Mouse (Mus musculus): Measurements from ENCODE around the gene Erg.

- no peak for TF ChIP-seq CTCF (IDR thresholded peaks at IDR 0.05; ENCODE audit: extremely low read depth, insufficient read length, insufficient replicate concordance, low read depth, low read length)
- TF ChIP-seq POLR2A (IDR thresholded peaks at IDR 0.05; ENCODE audit: low read depth, low read length) = no peak
Observed at GRCm38 (mm10) chr16:95321945-95322625, 264.3 kb downstream of the Erg start.
